12 mouse cellular contexts compared by ENCODE assay signal in the genomic region with DNA sequence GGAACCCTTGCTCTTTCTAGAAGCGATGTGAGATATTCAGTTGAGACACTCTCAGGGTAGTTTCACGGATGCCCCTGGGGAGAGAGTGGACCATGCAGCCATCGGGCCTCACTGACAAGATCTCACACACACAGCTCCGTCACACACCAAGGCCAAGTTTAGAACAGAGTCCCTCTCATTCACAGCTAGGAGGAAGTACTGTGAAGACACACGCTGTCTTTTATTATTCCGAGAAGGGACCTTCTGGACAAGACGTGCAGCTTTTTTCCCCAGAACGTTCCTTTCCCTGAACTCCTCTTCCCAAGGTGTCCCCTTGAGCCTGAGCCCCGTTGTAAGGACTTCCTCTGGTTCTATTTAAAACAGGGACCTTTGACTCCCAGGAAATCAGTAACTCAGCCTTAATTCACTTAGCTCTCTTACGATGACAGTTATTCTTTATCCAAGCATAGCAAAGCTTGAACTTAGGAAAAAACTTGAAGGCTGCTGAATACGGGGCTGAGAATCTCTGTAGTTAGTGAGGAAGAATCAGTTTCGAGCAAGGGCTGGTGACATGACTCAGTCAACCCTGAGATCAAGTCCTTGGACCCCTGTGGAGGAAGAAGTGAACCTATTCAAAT.
DNase-seq lines count a peak whose midpoint lies in the region; ATAC-seq lines count a peak whose summit lies in the region.
"Had no signal": no experiment of that assay in that cellular context is flagged by ENCODE, and none has a peak within 500 bp of the region (broad histone marks: within the 10 kb centered on the region; RNA-seq: fewer than 3 reads in every experiment).

No protein-coding gene starts in this region.

- no peak for ATAC-seq in intestine, embryonic 16.5 days
- ATAC-seq in liver, embryonic 16.5 days (ENCODE audit: low read depth), result no peak
- ATAC-seq: forebrain, embryonic 13.5 days had no signal

- peaks cover 7% of the 10 kb centered on the region; the same call in 1 of the 2 replicates for H3K4me1 ChIP-seq in intestine, embryonic 16.5 days (ENCODE audit: control insufficient read depth, insufficient read depth, low read length)
- peaks cover 24% of the 10 kb centered on the region for H3K4me1 ChIP-seq in liver, embryonic 16.5 days (ENCODE audit: control insufficient read depth, low read depth, low read length)
- H3K4me1 ChIP-seq: forebrain, embryonic 13.5 days had no signal

- H3K9me3 ChIP-seq in intestine, embryonic 16.5 days (ENCODE audit: control insufficient read depth, low read length), result no peaks in the 10 kb centered on the region
- no peaks in the 10 kb centered on the region for H3K9me3 ChIP-seq in liver, embryonic 16.5 days (replicated peaks; ENCODE audit: control insufficient read depth, low read length)
- H3K9me3 ChIP-seq: embryonic facial prominence, embryonic 13.5 days; forebrain, embryonic 13.5 days had no signal

- H3K4me3 ChIP-seq in intestine, embryonic 16.5 days (ENCODE audit: low read length), result peak overlapping the region; percentile 5
- H3K4me3 ChIP-seq in liver, embryonic 16.5 days (ENCODE audit: low read depth, low read length), result no peak overlapping the region
- H3K4me3 ChIP-seq: embryonic facial prominence, embryonic 13.5 days; forebrain, embryonic 13.5 days had no signal

- peak overlapping the region; percentile 62 for H3K9ac ChIP-seq in intestine, embryonic 16.5 days (ENCODE audit: low read depth, low read length)
- H3K9ac ChIP-seq in liver, embryonic 16.5 days (ENCODE audit: low read depth, low read length), result no peak overlapping the region; the same call in 1 of the 2 replicates
- H3K9ac ChIP-seq: embryonic facial prominence, embryonic 13.5 days; forebrain, embryonic 13.5 days had no signal

- WGBS in intestine, embryonic 16.5 days, result 43% methylated on average over 12 of the region's 12 CpGs
- WGBS in liver, embryonic 16.5 days (ENCODE audit: insufficient replicate concordance), result 41% methylated on average over 12 of the region's 12 CpGs

- no peaks in the 10 kb centered on the region for H3K36me3 ChIP-seq in intestine, embryonic 16.5 days (ENCODE audit: control insufficient read depth, insufficient read depth, low read length)
- H3K36me3 ChIP-seq in liver, embryonic 16.5 days (ENCODE audit: control insufficient read depth, insufficient read depth), result no peaks in the 10 kb centered on the region
- H3K36me3 ChIP-seq: embryonic facial prominence, embryonic 13.5 days had no signal

- DNase-seq in kidney, adult 11 months, result peak; percentile 63
- no peak for DNase-seq in kidney, postnatal 10 days
- peak; percentile 77 for DNase-seq in A20 (ENCODE audit: low read depth, low spot score)
- no peak for DNase-seq in frontal cortex, adult 2 months (ENCODE audit: extremely low spot score in 1 of 2, low spot score in 1 of 2)
- no peak for DNase-seq in layer of hippocampus, adult 18-20 months (ENCODE audit: low spot score in 2 of 2)
- no peak for DNase-seq in heart, postnatal 25 days (ENCODE audit: low spot score)
- DNase-seq: cerebellum, postnatal 25 days; right cerebral cortex, postnatal 25 days had no signal

- H3K4me2 ChIP-seq in intestine, embryonic 16.5 days (ENCODE audit: low read depth, low read length), result peak overlapping the region; percentile 50
- peak overlapping the region; percentile 36 for H3K4me2 ChIP-seq in liver, embryonic 16.5 days (ENCODE audit: low read depth, low read length)
- H3K4me2 ChIP-seq: embryonic facial prominence, embryonic 13.5 days; forebrain, embryonic 13.5 days had no signal

- peak overlapping the region; percentile 96 for H3K27ac ChIP-seq in intestine, embryonic 16.5 days (ENCODE audit: low read length)
- peak overlapping the region; percentile 45; the same call in 1 of the 2 replicates for H3K27ac ChIP-seq in liver, embryonic 16.5 days (ENCODE audit: low read length)
- H3K27ac ChIP-seq: embryonic facial prominence, embryonic 13.5 days; forebrain, embryonic 13.5 days had no signal

- no peaks in the 10 kb centered on the region for H3K27me3 ChIP-seq in intestine, embryonic 16.5 days (replicated peaks; ENCODE audit: control insufficient read depth, insufficient read depth, low read length)
- no peaks in the 10 kb centered on the region for H3K27me3 ChIP-seq in liver, embryonic 16.5 days (ENCODE audit: control insufficient read depth, insufficient read depth, low read depth, low read length)
- H3K27me3 ChIP-seq: embryonic facial prominence, embryonic 13.5 days; forebrain, embryonic 13.5 days had no signal

- intact Hi-C loops in heart, postnatal 25 days (cut with DNase I), result no loop called here

Comparison
In these comparisons a context has a peak if more than half of its experiments do, and no peak if none do; other contexts are left out.
1. DNase-seq: peak in kidney, adult 11 months (single experiment) and A20 (single experiment); none in kidney, postnatal 10 days (single experiment), frontal cortex, adult 2 months (0 of 2), layer of hippocampus, adult 18-20 months (0 of 2) and heart, postnatal 25 days (single experiment).